Mouse (Mus musculus) brain, adult 10 weeks (tissue): Measurements from ENCODE around the gene Pjvk. TPM values are rescaled to one million over a fixed set of nuclear protein-coding genes. Genes with fewer than 3 reads are reported as not detected.

ENCODE experiments used
- polyA plus RNA-seq: library from polyadenylated mRNA; stranded (reverse); fragments of 350-450 nt; fragmentation: Illumina TruSeq; extraction: RNeasy Lipid Tissue Mini Kit (QIAGEN cat#74804); gene quantifications from one replicate; pipeline ENCODE4 v1.2.3, GENCODE M21; 2015; ENCODE audit warnings: low read depth, low replicate concordance

Gene Pjvk
- polyA plus RNA-seq = not detected

DNA sequence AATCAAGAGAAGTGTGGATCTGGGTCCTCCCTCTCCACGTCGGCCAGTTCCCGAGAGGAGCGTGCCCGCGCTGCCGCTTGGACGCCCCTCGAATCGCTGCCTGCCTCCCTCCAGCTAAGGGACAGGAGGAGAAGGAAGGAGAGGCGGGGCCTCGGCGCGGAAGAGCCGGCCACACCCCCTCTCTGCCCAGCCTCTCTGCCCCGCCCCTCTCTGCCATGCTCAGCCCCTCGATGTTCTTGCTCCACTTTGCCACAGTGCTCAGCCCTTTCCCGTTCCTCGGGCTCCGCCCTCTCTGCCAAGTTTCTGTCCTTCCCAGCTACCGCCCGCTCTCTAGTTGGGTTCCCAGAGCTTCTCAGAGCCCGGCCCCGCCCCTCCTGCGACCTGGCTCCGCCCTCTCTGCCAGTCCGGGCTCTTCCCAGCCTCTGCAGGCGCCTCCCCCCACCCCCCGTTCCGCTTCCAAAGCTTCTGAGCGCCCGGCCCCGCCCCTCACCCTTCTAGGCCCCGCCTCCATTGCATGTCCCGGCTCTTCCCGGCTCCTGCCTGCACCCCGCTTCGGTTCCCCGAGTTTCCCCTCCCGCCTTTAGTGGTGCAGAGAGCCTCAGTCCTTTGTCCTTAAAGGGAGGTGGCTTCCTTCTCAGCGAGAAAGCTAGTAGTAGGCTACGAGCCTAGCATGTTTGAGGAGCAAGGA is at the start of gene Pjvk, which contains the start of gene Prkra:
Gene Pjvk, plus strand, starts transcription at position 594 of the 688 bp plus-strand sequence.
Gene Prkra, minus strand, starts transcription at position 133 of the 688 bp plus-strand sequence.

DNA sequence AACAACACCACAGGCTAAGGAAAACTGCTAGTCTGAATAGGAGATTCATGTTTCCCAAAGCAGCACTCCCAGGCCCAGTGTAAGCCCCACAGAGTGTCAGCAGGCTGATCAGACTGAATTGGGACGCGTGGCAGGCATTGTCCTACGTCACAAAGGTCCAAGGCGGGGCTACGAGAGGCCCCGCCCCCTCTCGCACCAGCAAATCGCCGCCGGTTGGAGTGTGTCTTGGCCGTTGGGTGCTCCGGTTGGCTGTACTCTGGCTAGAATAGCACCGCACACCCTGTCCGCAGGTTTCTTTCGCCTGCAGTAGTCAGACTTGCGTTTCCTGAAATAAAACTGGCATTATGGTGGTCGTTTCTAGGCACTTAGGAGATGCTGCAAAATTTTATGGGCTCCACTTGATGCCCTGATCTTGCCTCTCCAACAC is 24.7 kb downstream of the Pjvk start, which contains the start of gene Fkbp7:
Gene Fkbp7, minus strand, starts transcription at position 151 of the 427 bp plus-strand sequence.

DNA sequence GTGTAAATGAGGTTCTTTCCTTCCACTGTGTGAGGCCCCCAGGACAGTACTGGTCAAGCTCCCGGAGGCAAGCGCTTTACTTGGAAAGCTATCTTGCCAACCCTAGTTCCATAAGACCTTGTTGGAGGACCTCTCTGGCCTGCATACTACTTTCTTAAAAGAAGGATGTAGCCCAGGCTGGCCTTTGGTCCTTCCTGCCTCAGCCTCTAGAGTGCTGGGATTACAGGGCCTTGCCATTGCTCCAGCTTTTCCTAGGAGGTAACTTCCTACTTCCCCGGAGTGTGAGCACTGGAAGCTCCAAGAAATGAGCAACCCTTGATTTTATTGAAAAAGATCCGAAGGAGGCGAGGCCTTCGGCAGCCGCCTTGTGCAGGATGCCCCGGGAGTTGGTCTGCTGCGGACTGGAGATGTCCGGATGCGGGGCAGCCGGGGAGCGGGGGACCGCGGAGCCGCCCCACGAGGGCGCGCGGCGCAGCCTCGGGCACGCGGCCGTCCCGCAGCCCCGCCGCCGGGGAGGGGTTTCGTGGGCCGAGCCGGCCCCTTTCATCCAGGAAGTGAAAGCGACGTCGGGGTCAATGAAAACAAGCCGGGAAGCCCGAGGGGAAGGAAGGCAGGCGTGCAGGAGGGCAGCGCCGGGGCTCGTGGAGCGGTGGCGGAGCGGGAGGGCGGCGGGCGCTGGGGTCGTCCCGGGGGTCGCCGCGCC is 26.6 kb downstream of the Pjvk start, which contains the start of gene Plekha3:
Gene Plekha3, plus strand, starts transcription at position 557 of the 703 bp plus-strand sequence.

Other genes starting within 250 kb of the Pjvk start
- gene Osbpl6, start 242.0 kb upstream of the Pjvk start, polyA plus RNA-seq = 26.3 TPM
- 33.9 TPM for gene Prkra, start 461 bp upstream of the Pjvk start, polyA plus RNA-seq
- gene Fkbp7, start 24.6 kb downstream of the Pjvk start, polyA plus RNA-seq = 7.1 TPM
- gene Plekha3, start 26.8 kb downstream of the Pjvk start, polyA plus RNA-seq = 35.8 TPM